Mouse (Mus musculus): ENCODE data around the gene Ifi203. TPM values are rescaled to one million over a fixed set of nuclear protein-coding genes. Genes with fewer than 3 reads are reported as not detected.

The Ifi203 gene
- polyA plus RNA-seq, 1 experiment from 2014 or later: 7.7 TPM

Other genes starting within 250 kb of the Ifi203 start
- 0.97 and 1.1 TPM in 2 replicates for gene Ifi207, start 200.9 kb downstream of the Ifi203 start, polyA plus RNA-seq (2015; fragmentation: Nextera tagmentation; extraction: Ambion mirVana)
- gene Ifi204, start 175.7 kb downstream of the Ifi203 start, polyA plus RNA-seq (2015; fragmentation: Nextera tagmentation; extraction: Ambion mirVana): 2.3 and 2.6 TPM in 2 replicates
- 1.4 and 1.9 TPM in 2 replicates for gene Ifi211, start 29.6 kb downstream of the Ifi203 start, polyA plus RNA-seq (2015; fragmentation: Nextera tagmentation; extraction: Ambion mirVana)
- 13.5 and 15.9 TPM in 2 replicates for gene Mndal, start 181 bp downstream of the Ifi203 start, polyA plus RNA-seq (2015; fragmentation: Nextera tagmentation; extraction: Ambion mirVana)
- not detected in 2 replicates for gene Ifi202b, start 40.1 kb upstream of the Ifi203 start, polyA plus RNA-seq (2015; fragmentation: Nextera tagmentation; extraction: Ambion mirVana)
- 0.24 and 0.48 TPM in 2 replicates for gene Ifi205, start 89.1 kb upstream of the Ifi203 start, polyA plus RNA-seq (2015; fragmentation: Nextera tagmentation; extraction: Ambion mirVana)
- gene Olfr433, start 98.0 kb upstream of the Ifi203 start, polyA plus RNA-seq (2015; fragmentation: Nextera tagmentation; extraction: Ambion mirVana): not detected in 2 replicates
- gene Olfr432, start 106.5 kb upstream of the Ifi203 start, polyA plus RNA-seq (2015; fragmentation: Nextera tagmentation; extraction: Ambion mirVana): not detected in 2 replicates
- gene Olfr430, start 123.9 kb upstream of the Ifi203 start, polyA plus RNA-seq (2015; fragmentation: Nextera tagmentation; extraction: Ambion mirVana): not detected in 2 replicates
- gene Olfr429, start 141.7 kb upstream of the Ifi203 start, polyA plus RNA-seq (2015; fragmentation: Nextera tagmentation; extraction: Ambion mirVana): not detected in 2 replicates
- not detected in 2 replicates for gene Olfr427, start 154.2 kb upstream of the Ifi203 start, polyA plus RNA-seq (2015; fragmentation: Nextera tagmentation; extraction: Ambion mirVana)
- not detected in 2 replicates for gene Olfr231, start 178.5 kb upstream of the Ifi203 start, polyA plus RNA-seq (2015; fragmentation: Nextera tagmentation; extraction: Ambion mirVana)
- gene Olfr424, start 188.8 kb upstream of the Ifi203 start, polyA plus RNA-seq (2015; fragmentation: Nextera tagmentation; extraction: Ambion mirVana): not detected in 2 replicates
- gene Olfr420, start 213.0 kb upstream of the Ifi203 start, polyA plus RNA-seq (2015; fragmentation: Nextera tagmentation; extraction: Ambion mirVana): not detected in 2 replicates
- gene Spta1, start 230.1 kb upstream of the Ifi203 start, polyA plus RNA-seq (2015; fragmentation: Nextera tagmentation; extraction: Ambion mirVana): 0.08 and 0.12 TPM in 2 replicates

Data from kidney, postnatal 0 days (tissue).